Mouse (Mus musculus) kidney, embryonic 16.5 days (tissue): ENCODE data around the gene Dazl. TPM values are rescaled to one million over a fixed set of nuclear protein-coding genes. Genes with fewer than 3 reads are reported as not detected.
"Not testable (repeated sequence)": the region's sequence is repeated elsewhere in the genome, so short reads cannot be mapped to it uniquely, and the experiment has no call there.

Experiments
- ATAC-seq: fragments of 200-750 bp; cut with Nextera tagmentation; 2 replicates; pipeline ENCODE4 v1.8.0; 2017; ENCODE audit warnings: moderate TSS enrichment; ENCODE audit not compliant: low FRiP score, low TSS enrichment
- H3K27ac ChIP-seq: fragments of 300-500 bp; sonication (generic); 2 replicates; pipeline ENCODE4 v1.5.1; 2014; ENCODE audit warnings: low read length
- H3K27me3 ChIP-seq: fragments of 300-500 bp; sonication (generic); 2 replicates; pipeline ENCODE4 v1.6.1; 2014; ENCODE audit warnings: low read length, control low read depth, mixed read lengths; ENCODE audit not compliant: insufficient read depth
- H3K36me3 ChIP-seq: fragments of 300-500 bp; sonication (generic); 2 replicates; pipeline ENCODE4 v1.6.1; 2014; ENCODE audit warnings: low read length, control low read depth, mixed read lengths; ENCODE audit not compliant: insufficient read depth
- H3K4me1 ChIP-seq: fragments of 300-500 bp; sonication (generic); 2 replicates; pipeline ENCODE4 v1.6.1; 2014; ENCODE audit warnings: low read length, control low read depth, mixed read lengths; ENCODE audit not compliant: insufficient read depth
- H3K4me2 ChIP-seq: fragments of 300-500 bp; sonication (generic); replicated peaks from 2 replicates; pipeline ENCODE4 v1.6.1; 2014; ENCODE audit warnings: low read depth, low read length
- H3K4me3 ChIP-seq: fragments of 300-500 bp; sonication (generic); 2 replicates; pipeline ENCODE4 v1.5.1; 2014; ENCODE audit warnings: mild to moderate bottlenecking, low read length
- H3K9ac ChIP-seq: fragments of 300-500 bp; sonication (generic); replicated peaks from 2 replicates; pipeline ENCODE4 v1.6.1; 2014; ENCODE audit warnings: low read length
- H3K9me3 ChIP-seq: fragments of 300-500 bp; sonication (generic); 2 replicates; pipeline ENCODE4 v1.6.1; 2016; ENCODE audit warnings: low read length, control low read depth
- WGBS: fragments of 180-500 bp; shearing (Covaris S2); extraction: QIAGEN DNeasy Blood & Tissue Kit; methylation state at CpG from one replicate; pipeline ENCODE4 v1.1.7; 2014; 5-methylcytosine and 5-hydroxymethylcytosine counted together
- polyA plus RNA-seq: library from polyadenylated mRNA; unstranded; fragments of >200 nt; fragmentation: Nextera tagmentation; extraction: Ambion mirVana; gene quantifications from 2 replicates; pipeline ENCODE4 v1.2.1, GENCODE M21; 2015

Dazl gene
- polyA plus RNA-seq, 1 experiment from 2014 or later = 0.19 TPM

GRCm38 (mm10) chr17:50292661-50293171, 720 bp downstream of the Dazl start:
- peak overlapping the region; percentile 48; the same call in 1 of the 2 replicates for H3K27ac ChIP-seq
- H3K9me3 ChIP-seq = peaks cover 14% of the 10 kb centered on the region
- 5% methylated on average over 36 of the region's 57 CpGs for WGBS
- peak overlapping the region; percentile 63 for H3K4me2 ChIP-seq
- H3K4me1 ChIP-seq = no peaks in the 10 kb centered on the region
- no peaks in the 10 kb centered on the region for H3K27me3 ChIP-seq
- peak; percentile 96 for ATAC-seq
- peaks cover 9% of the 10 kb centered on the region; the same call in 1 of the 2 replicates for H3K36me3 ChIP-seq
- peak overlapping the region; percentile 71 for H3K9ac ChIP-seq
- H3K4me3 ChIP-seq = peak overlapping the region; percentile 52

- no peaks in the 10 kb centered on the region for H3K27me3 ChIP-seq
- no peak overlapping the region for H3K27ac ChIP-seq
- no peak overlapping the region for H3K4me2 ChIP-seq
- H3K4me3 ChIP-seq = no peak overlapping the region
- H3K9ac ChIP-seq = no peak overlapping the region
- H3K9me3 ChIP-seq = peaks cover 14% of the 10 kb centered on the region
- 17% methylated on average over 3 of the region's 3 CpGs for WGBS
- H3K36me3 ChIP-seq = peaks cover 9% of the 10 kb centered on the region; the same call in 1 of the 2 replicates
- no peaks in the 10 kb centered on the region for H3K4me1 ChIP-seq
- ATAC-seq = no peak
Measured at GRCm38 (mm10) chr17:50291485-50292200, 1.8 kb downstream of the Dazl start.

GRCm38 (mm10) chr17:50284845-50285244, 8.6 kb downstream of the Dazl start:
- no peak for ATAC-seq
- H3K27ac ChIP-seq = no peak overlapping the region
- H3K4me3 ChIP-seq = no peak overlapping the region
- H3K4me2 ChIP-seq = no peak overlapping the region
- no peaks in the 10 kb centered on the region for H3K9me3 ChIP-seq
- H3K4me1 ChIP-seq = no peaks in the 10 kb centered on the region
- WGBS = 76% methylated on average over 6 of the region's 6 CpGs
- no peak overlapping the region for H3K9ac ChIP-seq
- H3K36me3 ChIP-seq = no peaks in the 10 kb centered on the region
- no peaks in the 10 kb centered on the region for H3K27me3 ChIP-seq

- not testable (repeated sequence) for H3K36me3 ChIP-seq, H3K4me2 ChIP-seq, H3K27ac ChIP-seq, H3K27me3 ChIP-seq, H3K9ac ChIP-seq, H3K4me3 ChIP-seq, ATAC-seq, H3K4me1 ChIP-seq, H3K9me3 ChIP-seq
- 80% methylated on average over 4 of the region's 4 CpGs for WGBS
Measured at GRCm38 (mm10) chr17:50261615-50262014, 31.8 kb downstream of the Dazl start.

- H3K27ac ChIP-seq = no peak overlapping the region
- no peak overlapping the region for H3K4me3 ChIP-seq
- H3K9me3 ChIP-seq = peaks cover 4% of the 10 kb centered on the region; the same call in 1 of the 2 replicates
- no peak for ATAC-seq
- no peaks in the 10 kb centered on the region for H3K36me3 ChIP-seq
- H3K27me3 ChIP-seq = no peaks in the 10 kb centered on the region
- 95% methylated on average over 6 of the region's 6 CpGs for WGBS
- H3K4me2 ChIP-seq = no peak overlapping the region
- no peak overlapping the region for H3K9ac ChIP-seq
- no peaks in the 10 kb centered on the region for H3K4me1 ChIP-seq
Measured at GRCm38 (mm10) chr17:50260856-50261255, 32.6 kb downstream of the Dazl start.

- no peak overlapping the region for H3K9ac ChIP-seq
- no peak overlapping the region for H3K4me3 ChIP-seq
- H3K27ac ChIP-seq = no peak overlapping the region
- no peak overlapping the region for H3K4me2 ChIP-seq
- no peaks in the 10 kb centered on the region for H3K27me3 ChIP-seq
- no peaks in the 10 kb centered on the region for H3K4me1 ChIP-seq
- ATAC-seq = no peak
- H3K9me3 ChIP-seq = no peaks in the 10 kb centered on the region
- 83% methylated on average over 6 of the region's 6 CpGs for WGBS
- H3K36me3 ChIP-seq = no peaks in the 10 kb centered on the region
Measured at GRCm38 (mm10) chr17:50246605-50247004, 46.8 kb downstream of the Dazl start.

DNA sequence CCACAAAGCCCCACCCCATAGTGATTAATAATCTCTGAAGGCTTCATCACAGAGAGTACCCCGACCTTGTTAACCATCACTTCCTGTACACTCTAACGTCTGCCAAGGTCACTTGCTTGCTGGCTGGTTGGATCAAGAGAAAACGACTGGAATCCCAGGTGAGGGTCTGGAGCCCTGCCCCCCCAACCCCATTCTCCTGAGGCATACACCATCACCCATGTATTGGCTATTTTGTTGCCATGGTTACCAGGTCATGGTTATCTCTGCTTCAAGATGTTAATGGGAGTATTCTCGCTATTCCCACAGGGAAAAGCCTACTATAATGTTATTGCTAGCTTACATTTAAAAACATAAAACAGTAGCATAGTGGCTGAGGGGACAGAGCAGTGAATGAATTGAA, 48.8 kb downstream of the Dazl start:
- 50% methylated on average over 4 of the region's 4 CpGs for WGBS
- H3K36me3 ChIP-seq = no peaks in the 10 kb centered on the region
- no peak overlapping the region for H3K9ac ChIP-seq
- no peaks in the 10 kb centered on the region for H3K9me3 ChIP-seq
- no peak overlapping the region for H3K27ac ChIP-seq
- no peak for ATAC-seq
- no peaks in the 10 kb centered on the region for H3K4me1 ChIP-seq
- no peak overlapping the region for H3K4me3 ChIP-seq
- H3K27me3 ChIP-seq = no peaks in the 10 kb centered on the region
- H3K4me2 ChIP-seq = no peak overlapping the region

DNA sequence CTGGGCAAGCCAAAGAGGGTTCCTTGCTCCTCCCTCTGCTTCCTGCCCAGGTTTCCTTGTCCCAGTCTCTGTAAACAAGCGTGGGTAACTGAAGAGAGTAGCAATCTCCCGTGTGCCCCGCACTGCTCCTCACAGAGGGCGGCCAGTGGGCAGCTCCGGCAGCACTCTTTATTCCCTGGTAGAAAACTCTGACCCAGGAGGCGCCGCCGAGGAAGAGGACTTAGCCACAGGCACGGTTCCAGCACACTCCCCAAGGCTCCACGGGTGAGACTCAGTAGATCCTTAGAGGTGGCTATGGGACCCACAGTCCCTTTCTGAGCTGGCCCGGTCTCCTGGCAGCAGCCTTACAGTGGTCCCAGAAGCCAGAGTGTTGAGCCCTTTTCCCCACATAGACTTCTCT, 50.1 kb downstream of the Dazl start:
- no peaks in the 10 kb centered on the region for H3K9me3 ChIP-seq
- H3K27me3 ChIP-seq = no peaks in the 10 kb centered on the region
- H3K9ac ChIP-seq = no peak overlapping the region
- 90% methylated on average over 11 of the region's 11 CpGs for WGBS
- H3K36me3 ChIP-seq = no peaks in the 10 kb centered on the region
- no peaks in the 10 kb centered on the region for H3K4me1 ChIP-seq
- no peak for ATAC-seq
- no peak overlapping the region for H3K4me3 ChIP-seq
- H3K27ac ChIP-seq = no peak overlapping the region
- no peak overlapping the region for H3K4me2 ChIP-seq

GRCm38 (mm10) chr17:50237818-50238610, 55.4 kb downstream of the Dazl start:
- no peak overlapping the region for H3K9ac ChIP-seq
- peak; percentile 49; the same call in 1 of the 2 replicates for ATAC-seq
- H3K4me1 ChIP-seq = no peaks in the 10 kb centered on the region
- H3K4me2 ChIP-seq = no peak overlapping the region
- H3K27ac ChIP-seq = no peak overlapping the region
- H3K4me3 ChIP-seq = no peak overlapping the region
- H3K36me3 ChIP-seq = no peaks in the 10 kb centered on the region
- no peaks in the 10 kb centered on the region; the same call in 1 of the 2 replicates for H3K27me3 ChIP-seq
- WGBS = 66% methylated on average over 11 of the region's 11 CpGs
- no peaks in the 10 kb centered on the region for H3K9me3 ChIP-seq

DNA sequence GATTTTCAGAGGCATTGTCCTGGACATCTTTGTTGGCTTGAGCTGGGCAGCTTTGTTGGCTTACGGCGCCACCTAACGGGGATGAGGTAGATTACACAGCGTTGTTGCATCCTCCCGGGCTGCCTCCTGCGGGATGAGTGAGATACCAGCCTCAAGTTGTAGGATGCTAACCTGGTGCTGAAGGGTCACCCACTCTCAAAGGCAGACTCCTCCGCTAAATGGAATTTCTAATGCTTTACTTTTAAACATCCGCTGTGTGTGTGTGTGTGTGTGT, 56.1 kb downstream of the Dazl start:
- no peaks in the 10 kb centered on the region for H3K36me3 ChIP-seq
- no peaks in the 10 kb centered on the region for H3K4me1 ChIP-seq
- peak; percentile 72 for ATAC-seq
- no peaks in the 10 kb centered on the region; the same call in 1 of the 2 replicates for H3K27me3 ChIP-seq
- no peaks in the 10 kb centered on the region for H3K9me3 ChIP-seq
- H3K4me2 ChIP-seq = no peak overlapping the region
- WGBS = 5% methylated on average over 8 of the region's 8 CpGs
- H3K4me3 ChIP-seq = no peak overlapping the region
- no peak overlapping the region for H3K27ac ChIP-seq
- H3K9ac ChIP-seq = no peak overlapping the region
